Mouse (Mus musculus) gonadal fat pad, adult 2 months (tissue): ENCODE measurements around the gene Panx1. TPM values are rescaled to one million over a fixed set of nuclear protein-coding genes. Genes with fewer than 3 reads are reported as not detected.

ENCODE experiments used
- DNase-seq: peaks from one replicate; pipeline ENCODE4 v3.0.0-alpha.2; 2012; ENCODE audit warnings: low read depth
- polyA plus RNA-seq: library from polyadenylated mRNA; depleted of rRNA; stranded (reverse); fragments of >200 nt; gene quantifications from 2 replicates; pipeline ENCODE4 v1.2.3, GENCODE M21; 2012; rRNA removed

The Panx1 gene
- polyA plus RNA-seq, result 5.0 and 5.8 TPM in 2 replicates

GRCm38 (mm10) chr9:15045084-15045669 is at the start of gene Panx1:
Gene Panx1 (minus strand): TSS chr9:15045478.
- no peak for DNase-seq

DNA sequence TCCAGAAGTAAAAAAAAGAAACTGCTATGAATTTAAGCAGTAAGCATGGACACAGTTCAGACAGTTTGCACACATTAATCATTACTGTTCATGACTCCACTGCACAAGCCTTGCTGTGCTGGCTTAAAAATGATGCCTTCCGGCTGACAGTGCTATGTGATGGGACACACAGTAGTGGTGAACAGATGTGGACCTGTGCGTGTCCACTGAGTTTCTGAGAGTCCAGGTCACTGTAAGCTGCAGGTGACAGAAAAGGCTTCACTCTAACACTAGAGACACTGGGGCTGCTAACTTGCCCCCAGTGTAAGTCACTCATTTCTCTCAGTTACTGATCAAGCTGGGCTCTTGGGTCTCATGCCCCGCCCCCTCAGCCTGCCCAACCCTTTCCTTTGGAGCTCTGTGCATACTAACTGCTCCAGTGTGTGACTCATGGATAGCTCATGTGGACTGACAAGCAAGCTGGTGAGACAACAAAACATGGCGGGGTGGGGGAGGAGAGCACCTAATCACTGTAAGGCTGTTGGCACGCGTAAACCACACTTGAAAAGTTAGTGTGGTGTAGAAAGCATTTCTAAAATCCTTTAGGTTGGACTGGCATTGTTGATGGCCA is 23.5 kb upstream of the Panx1 start:
- no peak for DNase-seq

DNA sequence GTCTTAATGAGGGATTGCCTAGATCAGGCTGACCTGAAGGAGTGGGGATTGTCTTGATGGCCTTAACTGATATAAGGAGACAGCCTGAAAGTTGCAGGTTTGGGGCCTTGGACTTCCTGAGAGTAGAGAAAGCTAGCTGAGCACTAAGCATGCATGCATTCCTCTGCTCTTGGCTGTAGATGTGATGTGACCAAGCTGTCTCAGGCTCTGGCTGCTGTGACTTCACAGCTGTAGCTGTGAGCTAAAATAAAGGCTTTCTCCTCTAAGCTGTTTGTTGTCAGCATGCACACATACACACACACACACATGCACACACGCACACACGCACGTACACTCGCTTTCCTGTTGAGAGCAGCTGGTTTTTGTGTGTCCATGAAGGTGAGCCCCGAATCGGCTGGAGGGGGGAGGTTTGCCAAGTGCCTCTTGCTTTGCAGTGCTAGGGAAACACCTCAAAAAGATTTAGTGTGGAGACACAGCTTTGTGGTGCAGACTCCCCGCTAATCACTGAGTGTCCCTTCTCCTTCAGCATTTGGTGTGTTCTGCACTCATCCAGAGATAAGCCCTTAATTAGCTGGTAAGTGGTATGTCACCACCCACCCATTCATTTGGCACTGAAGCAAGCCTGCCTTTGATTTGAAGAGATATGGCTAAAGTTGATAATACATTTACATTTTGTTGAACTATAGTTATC is 22.9 kb upstream of the Panx1 start:
- no peak for DNase-seq

DNA sequence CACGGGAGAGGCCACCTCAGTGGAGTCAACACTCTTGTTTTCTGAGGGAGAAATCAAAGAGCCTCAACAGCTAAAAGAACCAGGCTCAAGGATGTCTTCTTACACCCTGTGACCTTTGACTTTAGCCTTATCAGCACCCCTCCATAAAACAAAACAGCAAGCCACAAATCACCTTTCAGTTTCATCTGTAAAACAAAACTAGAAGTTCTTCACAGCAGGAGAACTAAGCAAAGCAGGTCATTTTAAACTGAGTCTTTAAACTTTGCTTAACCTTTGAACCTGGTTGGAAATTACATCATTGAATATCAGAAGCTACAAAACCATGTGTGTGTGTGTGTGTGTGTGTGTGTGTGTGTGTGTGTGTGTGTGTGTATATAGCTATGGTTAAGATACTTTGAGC is 18.9 kb upstream of the Panx1 start:
- no peak for DNase-seq

GRCm38 (mm10) chr9:15060847-15061246 is 15.6 kb upstream of the Panx1 start:
- no peak for DNase-seq

DNA sequence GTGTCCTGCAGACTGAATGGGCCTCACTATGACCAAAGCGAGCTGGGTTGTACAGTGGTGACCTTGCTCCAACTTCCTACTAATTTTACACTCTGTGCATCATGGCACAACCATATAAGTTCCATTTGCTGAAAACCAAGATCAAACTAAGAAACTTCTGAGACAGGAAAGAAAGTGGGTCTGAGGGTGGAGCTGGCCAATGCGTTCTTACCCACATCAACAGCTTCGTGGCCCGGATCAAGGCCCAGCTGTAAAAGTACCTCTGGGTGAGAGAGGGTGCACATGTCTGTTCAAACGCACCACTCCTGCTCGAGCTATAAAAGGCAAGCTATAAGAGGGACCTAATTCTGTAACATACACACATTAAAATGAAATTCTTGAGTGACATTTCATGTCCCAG is 14.7 kb upstream of the Panx1 start:
- no peak for DNase-seq

- DNase-seq, result no peak
Measured at GRCm38 (mm10) chr9:15045740-15046139, 462 bp upstream of the Panx1 start.

- no peak for DNase-seq
Measured at GRCm38 (mm10) chr9:15044391-15045083, 741 bp downstream of the Panx1 start.

GRCm38 (mm10) chr9:15041556-15041955 is 3.7 kb downstream of the Panx1 start:
- DNase-seq, result no peak

- DNase-seq, result no peak
Measured at GRCm38 (mm10) chr9:15039848-15040247, 5.4 kb downstream of the Panx1 start.

DNA sequence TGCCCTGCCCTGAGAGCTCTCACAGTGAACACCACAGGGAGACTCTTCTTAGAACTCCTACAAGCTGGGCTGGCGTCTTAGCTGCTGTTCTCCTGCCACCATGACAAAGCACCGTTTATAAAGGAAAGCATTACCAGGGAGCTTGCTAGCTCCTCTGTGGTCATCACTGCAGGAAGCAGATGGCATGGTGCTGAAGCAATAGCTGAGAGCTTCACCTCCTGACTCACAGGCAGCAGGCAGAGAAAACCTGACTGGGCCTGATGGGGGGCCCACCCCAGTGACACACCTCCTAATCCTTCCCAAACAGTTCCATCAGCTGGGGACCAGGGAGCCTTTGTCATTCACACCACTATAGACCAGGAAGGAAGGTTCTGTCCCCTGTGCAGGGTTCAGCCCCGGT is 7.6 kb downstream of the Panx1 start:
- DNase-seq, result no peak

DNA sequence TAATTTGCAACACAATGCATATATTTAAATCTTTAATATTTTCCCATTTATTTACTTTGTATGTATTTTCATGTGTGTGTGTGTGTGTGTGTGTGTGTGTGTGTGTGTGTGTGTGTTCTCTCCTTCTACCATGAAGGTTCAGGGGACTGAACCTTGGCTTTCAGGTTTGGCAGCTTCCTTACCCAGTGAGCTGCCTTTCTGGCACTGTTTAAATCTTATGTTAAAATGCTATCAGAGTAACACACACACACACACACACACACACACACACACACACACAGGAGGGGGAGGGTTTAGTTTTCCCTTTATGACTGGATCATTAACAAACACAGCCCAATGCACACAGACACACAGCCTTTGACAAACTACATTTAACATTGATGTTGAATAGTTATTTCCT is 8.0 kb downstream of the Panx1 start:
- no peak for DNase-seq

GRCm38 (mm10) chr9:15036807-15037206 is 8.5 kb downstream of the Panx1 start:
- no peak for DNase-seq

GRCm38 (mm10) chr9:15036405-15036804 is 8.9 kb downstream of the Panx1 start:
- no peak for DNase-seq

GRCm38 (mm10) chr9:15035979-15036378 is 9.3 kb downstream of the Panx1 start:
- DNase-seq, result no peak

DNA sequence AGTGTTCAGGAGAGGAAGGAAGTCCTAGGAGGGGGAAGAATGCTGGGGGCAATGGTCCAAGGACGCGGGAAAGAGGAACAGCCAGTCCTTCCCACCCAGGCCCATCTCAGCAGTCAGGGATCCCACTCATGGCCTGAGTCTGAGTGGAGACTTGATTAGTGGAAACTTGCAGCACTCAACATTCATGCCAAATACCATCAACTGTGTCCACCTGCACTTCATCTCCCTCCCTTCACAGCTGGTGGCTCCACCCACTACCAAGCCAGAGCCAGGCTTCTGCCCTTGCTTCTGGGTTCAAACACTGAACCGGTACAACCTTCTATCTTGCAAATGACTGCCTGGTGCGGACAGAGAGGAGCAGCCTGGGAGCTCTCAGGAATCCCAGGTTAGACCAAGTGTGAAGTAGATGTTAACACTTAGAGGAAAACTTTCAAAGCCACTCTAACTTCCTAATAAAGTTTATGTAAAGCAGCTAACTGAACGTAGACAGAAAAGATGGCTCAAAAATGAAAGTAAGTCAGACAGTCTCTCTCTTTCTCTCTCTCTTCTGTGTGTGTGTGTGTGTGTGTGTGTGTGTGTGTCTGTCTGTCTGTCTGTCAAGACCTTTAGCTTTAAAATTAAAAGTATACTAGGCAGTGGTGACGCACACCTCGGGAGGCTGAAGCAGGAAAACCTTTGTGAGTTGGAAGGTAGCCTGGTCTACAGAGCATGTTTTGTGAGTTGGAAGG is 10.6 kb downstream of the Panx1 start:
- DNase-seq, result no peak

GRCm38 (mm10) chr9:15033568-15034160 is 11.6 kb downstream of the Panx1 start:
- peak; percentile 69 for DNase-seq

GRCm38 (mm10) chr9:15032797-15033196 is 12.5 kb downstream of the Panx1 start:
- DNase-seq, result no peak

DNA sequence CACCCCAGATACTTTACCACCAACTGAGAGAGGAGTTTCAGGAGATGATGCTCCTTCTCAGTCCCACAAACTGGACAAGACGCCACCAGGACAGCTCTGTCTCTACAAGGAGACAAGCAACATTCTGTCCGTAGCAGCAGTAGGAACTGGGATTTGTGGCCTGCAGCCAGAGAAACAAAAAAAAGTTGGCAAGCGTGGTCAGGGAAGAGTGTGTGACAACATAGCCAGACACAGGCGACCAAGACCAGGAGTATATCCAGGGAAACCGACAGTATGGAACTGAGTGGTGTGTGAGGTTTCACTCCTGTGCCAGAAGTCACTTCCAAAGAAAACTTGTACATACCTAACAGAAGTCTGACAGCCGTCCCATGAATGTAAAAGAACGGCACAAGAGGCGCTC is 14.5 kb downstream of the Panx1 start:
- DNase-seq, result no peak

GRCm38 (mm10) chr9:15029025-15029727 is 16.1 kb downstream of the Panx1 start:
- no peak for DNase-seq

DNA sequence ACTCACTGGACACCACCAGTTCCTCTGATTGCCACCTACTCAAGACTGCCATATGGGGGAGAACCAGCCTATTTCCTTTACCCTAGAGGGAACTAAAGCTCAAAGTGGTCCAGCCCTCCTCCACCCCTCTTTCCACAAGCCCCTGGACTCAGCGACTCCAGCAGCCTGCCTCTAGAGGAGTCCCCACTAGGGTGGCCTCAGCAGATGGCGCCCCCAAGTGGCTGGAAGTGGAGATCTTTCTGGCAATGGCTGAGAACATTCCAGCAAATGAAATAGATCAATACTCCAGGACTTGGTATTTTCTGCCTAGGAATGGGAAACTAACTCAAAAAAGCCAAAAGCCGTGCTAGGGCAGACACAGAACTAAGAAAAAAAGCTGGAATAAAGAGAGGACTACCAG is 17.6 kb downstream of the Panx1 start:
- no peak for DNase-seq
